Mouse (Mus musculus): ENCODE measurements around the gene Slc25a12. TPM values are rescaled to one million over a fixed set of nuclear protein-coding genes. Genes with fewer than 3 reads are reported as not detected.

Gene Slc25a12
- polyA plus RNA-seq, 1 experiment = 0.78 TPM

- Histone ChIP-seq H3K4me1 (ENCODE audit: control insufficient read depth) (peaks cover 17% of the 10 kb centered on the region), H3K9me3 (ENCODE audit: control insufficient read depth, low read length) (no peaks in the 10 kb centered on the region), H3K27me3 (ENCODE audit: control insufficient read depth) (no peaks in the 10 kb centered on the region), H3K36me3 (ENCODE audit: control insufficient read depth) (peaks cover 41% of the 10 kb centered on the region), H3K4me3 (replicated peaks) (no peak overlapping the region)
- TF ChIP-seq TAL1 (IDR thresholded peaks at IDR 0.05; ENCODE audit: low read length) (no peak), GATA1 (IDR thresholded peaks at IDR 0.05; ENCODE audit: low read length) (no peak)
Measured at GRCm38 (mm10) chr2:71232976-71233375, 134.6 kb downstream of the Slc25a12 start.

GRCm38 (mm10) chr2:71231951-71232350, 135.6 kb downstream of the Slc25a12 start:
- Histone ChIP-seq H3K9me3 (ENCODE audit: control insufficient read depth, low read length) (no peaks in the 10 kb centered on the region), H3K27me3 (ENCODE audit: control insufficient read depth) (no peaks in the 10 kb centered on the region), H3K36me3 (ENCODE audit: control insufficient read depth) (peaks cover 37% of the 10 kb centered on the region), H3K4me3 (replicated peaks) (no peak overlapping the region), H3K4me1 (ENCODE audit: control insufficient read depth) (peaks cover 17% of the 10 kb centered on the region)
- no peak for TF ChIP-seq GATA1 (IDR thresholded peaks at IDR 0.05; ENCODE audit: low read length)
- no peak for TF ChIP-seq TAL1 (IDR thresholded peaks at IDR 0.05; ENCODE audit: low read length)

GRCm38 (mm10) chr2:71229603-71230002, 137.9 kb downstream of the Slc25a12 start:
- Histone ChIP-seq H3K4me3 (replicated peaks) (no peak overlapping the region), H3K4me1 (ENCODE audit: control insufficient read depth) (peaks cover 1% of the 10 kb centered on the region), H3K36me3 (ENCODE audit: control insufficient read depth) (peaks cover 35% of the 10 kb centered on the region), H3K9me3 (ENCODE audit: control insufficient read depth, low read length) (no peaks in the 10 kb centered on the region), H3K27me3 (ENCODE audit: control insufficient read depth) (no peaks in the 10 kb centered on the region)
- TF ChIP-seq GATA1 (IDR thresholded peaks at IDR 0.05; ENCODE audit: low read length) (no peak), TAL1 (IDR thresholded peaks at IDR 0.05; ENCODE audit: low read length) (no peak)

- TF ChIP-seq GATA1 (IDR thresholded peaks at IDR 0.05; ENCODE audit: low read length) (no peak), TAL1 (IDR thresholded peaks at IDR 0.05; ENCODE audit: low read length) (no peak)
- no peaks in the 10 kb centered on the region for H3K27me3 ChIP-seq (ENCODE audit: control insufficient read depth)
- H3K36me3 ChIP-seq (ENCODE audit: control insufficient read depth) = peaks cover 48% of the 10 kb centered on the region
- peaks cover 2% of the 10 kb centered on the region; the same call in 1 of the 2 replicates for H3K4me1 ChIP-seq (ENCODE audit: control insufficient read depth)
- H3K9me3 ChIP-seq (ENCODE audit: control insufficient read depth, low read length) = no peaks in the 10 kb centered on the region
- no peak overlapping the region for H3K4me3 ChIP-seq (replicated peaks)
Measured at GRCm38 (mm10) chr2:71227398-71227797, 140.2 kb downstream of the Slc25a12 start.

Other genes starting within 250 kb of the Slc25a12 start
- gene Cybrd1, start 249.8 kb downstream of the Slc25a12 start, polyA plus RNA-seq (2012) = not detected in 2 replicates
- 1.3 TPM in 2 replicates for gene Dync1i2, start 156.0 kb downstream of the Slc25a12 start, polyA plus RNA-seq (2012)
- gene Hat1, start 21.2 kb upstream of the Slc25a12 start, polyA plus RNA-seq (2012) = 0.47 and 0.49 TPM in 2 replicates
- 1.4 and 3.1 TPM in 2 replicates for gene Metap1d, start 85.5 kb upstream of the Slc25a12 start, polyA plus RNA-seq (2012)
- gene Dlx1, start 160.4 kb upstream of the Slc25a12 start, polyA plus RNA-seq (2012) = 0.01 and 0.07 TPM in 2 replicates
- gene Dlx2, start 179.0 kb upstream of the Slc25a12 start, polyA plus RNA-seq (2012) = 0.01 TPM in 1 of 2 replicates, not detected in the other